Mouse (Mus musculus) liver, embryonic 14.5 days (tissue): ENCODE results near the gene Mtmr4.

Source experiments
- CTCF ChIP-seq: IDR thresholded peaks from 2 replicates; pipeline ENCODE4 v1.5.1; 2016; ENCODE audit warnings: antibody characterized with exemption, low read depth, control low read depth
- EP300 ChIP-seq: IDR thresholded peaks from 2 replicates; pipeline ENCODE4 v1.6.1; 2016; ENCODE audit warnings: antibody characterized with exemption, low read depth

DNA sequence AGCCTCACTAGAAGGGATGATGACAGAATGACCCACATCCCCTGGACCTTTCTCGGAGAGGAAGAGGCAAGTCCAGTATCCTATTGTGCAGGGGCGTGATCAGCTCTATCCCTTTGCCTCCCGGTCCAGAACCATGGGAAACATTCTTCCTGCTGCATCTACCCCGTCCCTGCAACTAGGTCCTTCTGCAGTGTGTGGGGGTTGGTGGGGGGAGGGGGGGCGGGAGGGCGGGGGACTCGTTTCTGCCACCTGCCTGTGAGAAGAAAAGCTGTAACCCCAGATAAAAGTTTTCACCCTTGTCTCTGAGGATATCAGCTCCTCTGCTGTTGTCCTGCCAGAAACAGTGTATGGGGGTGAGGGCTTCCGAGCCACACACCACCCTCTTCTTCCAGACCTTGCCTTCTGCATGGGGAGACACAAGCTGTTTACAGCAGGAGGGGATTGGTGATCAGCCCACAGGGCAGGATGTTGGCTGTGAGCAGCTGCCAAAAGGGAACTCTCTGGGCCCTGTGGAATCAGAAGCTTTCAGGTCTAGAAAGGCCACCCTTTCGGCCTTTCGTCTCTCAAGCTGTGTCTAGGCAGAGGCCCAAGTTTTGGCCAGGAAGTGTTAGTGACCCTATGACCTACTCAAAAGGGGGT lies 12.9 kb upstream of the Mtmr4 start:
- no peak for TF ChIP-seq CTCF
- no peak for TF ChIP-seq EP300
